Mouse (Mus musculus) C2C12 (cell line): ENCODE measurements around the gene Wdtc1. TPM values are rescaled to one million over a fixed set of nuclear protein-coding genes. Genes with fewer than 3 reads are reported as not detected.

Experiments
- H3K27me3 ChIP-seq: one replicate; pipeline ENCODE4 v1.6.1; 2011; ENCODE audit not compliant: control insufficient read depth, insufficient read depth, insufficient read length
- H3K36me3 ChIP-seq: one replicate; pipeline ENCODE4 v1.6.1; 2011; ENCODE audit not compliant: control insufficient read depth, insufficient read depth
- H3K4me3 ChIP-seq: one replicate; pipeline ENCODE4 v1.5.1; 2011; ENCODE audit warnings: mild to moderate bottlenecking, control low read depth; ENCODE audit not compliant: poor library complexity, insufficient read depth, severe bottlenecking
- H3K79me2 ChIP-seq: one replicate; pipeline ENCODE4 v1.6.1; 2011; ENCODE audit not compliant: control insufficient read depth, insufficient read depth
- H3K79me3 ChIP-seq: one replicate; pipeline ENCODE4 v1.6.1; 2011; ENCODE audit warnings: low read depth, control low read depth
- H3ac ChIP-seq: one replicate; pipeline ENCODE3; 2011; ENCODE audit warnings: low read depth; ENCODE audit not compliant: control insufficient read depth, insufficient read length
- CEBPB ChIP-seq: IDR thresholded peaks from one replicate; pipeline ENCODE4 v1.6.1; 2011; ENCODE audit warnings: low read depth, mild to moderate bottlenecking, control low read depth, moderate library complexity
- CTCF ChIP-seq: IDR thresholded peaks from one replicate; pipeline ENCODE4 v1.5.1; 2011; ENCODE audit not compliant: control insufficient read depth, insufficient read depth, insufficient read length
- FOSL1 ChIP-seq: IDR thresholded peaks from one replicate; pipeline ENCODE4 v1.8.0; 2011; ENCODE audit warnings: mild to moderate bottlenecking, low read length; ENCODE audit not compliant: poor library complexity, insufficient read depth, severe bottlenecking
- MAX ChIP-seq: IDR thresholded peaks from one replicate; pipeline ENCODE4 v1.6.1; 2011; ENCODE audit warnings: mild to moderate bottlenecking, control low read depth
- MYOD1 ChIP-seq: IDR thresholded peaks from one replicate; pipeline ENCODE4 v1.6.1; 2011; ENCODE audit warnings: low read depth; ENCODE audit not compliant: control insufficient read depth, insufficient read length
- MYOG ChIP-seq: IDR thresholded peaks from one replicate; pipeline ENCODE4 v1.6.1; 2011; ENCODE audit not compliant: control insufficient read depth, insufficient read length; ENCODE audit errors: extremely low read depth
- USF1 ChIP-seq: IDR thresholded peaks from one replicate; pipeline ENCODE4 v1.6.1; 2011; ENCODE audit warnings: low read depth, mild to moderate bottlenecking, control low read depth, moderate library complexity
- polyA plus RNA-seq: library from polyadenylated mRNA; unstranded; fragments of >200 nt; fragmentation: generic; extraction: Trizol; gene quantifications from one replicate; pipeline ENCODE4 v1.2.1, GENCODE M21; 2012; ENCODE audit warnings: missing spikeins

Gene Wdtc1
- polyA plus RNA-seq, 1 experiment, result 19.6 TPM

DNA sequence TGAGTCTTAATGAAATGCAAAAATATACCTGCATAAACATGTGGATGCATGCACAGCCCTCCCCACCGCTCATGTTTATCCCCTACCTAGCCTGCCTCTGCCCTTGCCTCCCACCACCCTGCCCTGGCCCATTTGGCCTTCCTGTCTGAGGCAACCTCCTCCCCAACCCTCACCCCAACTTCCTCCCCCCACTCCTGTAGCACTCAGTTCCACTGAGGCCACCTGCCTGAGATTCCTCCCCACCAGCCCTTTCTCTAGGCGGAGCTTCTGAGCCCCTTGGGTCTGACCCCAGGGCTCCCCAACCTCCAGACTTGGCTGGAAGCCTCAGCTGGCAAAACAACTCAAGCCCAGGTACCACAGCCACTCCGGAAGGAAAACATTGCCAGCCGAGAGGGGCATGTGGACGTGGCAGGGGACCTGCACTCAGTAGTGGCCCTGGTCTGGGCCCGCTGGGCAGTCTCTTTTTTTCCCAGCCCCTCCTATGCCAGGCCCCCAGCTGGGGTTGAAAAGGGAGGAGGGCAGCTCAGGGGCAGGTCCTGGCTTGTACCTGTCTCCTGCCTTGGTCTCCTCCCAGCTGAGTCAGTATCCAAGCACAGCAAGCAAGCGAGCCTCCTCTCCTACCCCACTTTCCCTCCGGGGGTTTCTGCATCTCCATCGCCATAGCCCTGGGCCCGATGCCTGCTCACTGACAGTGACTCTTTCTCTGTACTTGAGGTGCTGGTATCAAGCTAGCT, 91.5 kb downstream of the Wdtc1 start:
- H3K27me3 ChIP-seq, result peaks cover 13% of the 10 kb centered on the region
- no peak overlapping the region for H3ac ChIP-seq
- H3K79me2 ChIP-seq, result no peaks in the 10 kb centered on the region
- H3K4me3 ChIP-seq, result no peak overlapping the region
- no peaks in the 10 kb centered on the region for H3K79me3 ChIP-seq
- H3K36me3 ChIP-seq, result peaks cover 14% of the 10 kb centered on the region
- TF ChIP-seq CTCF (no peak), MYOG (no peak)

DNA sequence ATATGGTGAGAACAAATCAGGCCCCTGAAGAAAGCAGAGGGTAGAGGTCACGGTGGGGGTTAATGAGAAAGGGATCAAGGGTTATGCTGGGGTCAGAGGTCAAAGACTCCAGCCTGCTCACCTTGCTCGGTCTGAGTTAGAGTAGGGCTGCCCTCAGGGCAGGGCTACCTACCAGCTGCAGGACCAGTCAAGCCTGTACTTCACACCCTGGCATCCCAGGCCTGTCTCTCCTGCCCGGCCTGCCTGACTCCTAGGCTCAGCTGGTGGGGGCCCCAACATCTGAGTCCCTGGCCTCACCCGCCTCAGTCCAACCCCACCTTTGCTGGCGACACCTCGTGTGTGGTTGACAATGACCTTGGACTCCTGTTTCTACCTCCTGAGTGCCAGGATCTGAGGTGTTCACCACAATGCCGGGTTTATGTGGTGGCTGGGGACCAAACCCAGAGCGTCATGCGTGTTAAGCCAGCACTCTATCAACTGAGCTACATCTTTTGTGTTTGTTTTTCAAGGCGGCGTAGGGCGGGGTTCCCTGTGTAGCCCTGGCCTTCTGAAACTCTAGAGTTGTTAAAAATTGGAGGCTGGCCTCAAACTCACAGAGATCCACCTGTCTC, 95.4 kb downstream of the Wdtc1 start:
- H3ac ChIP-seq, result no peak overlapping the region
- H3K27me3 ChIP-seq, result peaks cover 19% of the 10 kb centered on the region
- H3K79me2 ChIP-seq, result no peaks in the 10 kb centered on the region
- no peak for TF ChIP-seq FOSL1
- no peak for TF ChIP-seq MYOD1
- no peak for TF ChIP-seq MYOG
- TF ChIP-seq CEBPB, result no peak
- TF ChIP-seq MAX, result no peak
- no peak for TF ChIP-seq USF1
- no peak for TF ChIP-seq CTCF
- no peak overlapping the region for H3K4me3 ChIP-seq
- H3K79me3 ChIP-seq, result no peaks in the 10 kb centered on the region
- no peaks in the 10 kb centered on the region for H3K36me3 ChIP-seq

DNA sequence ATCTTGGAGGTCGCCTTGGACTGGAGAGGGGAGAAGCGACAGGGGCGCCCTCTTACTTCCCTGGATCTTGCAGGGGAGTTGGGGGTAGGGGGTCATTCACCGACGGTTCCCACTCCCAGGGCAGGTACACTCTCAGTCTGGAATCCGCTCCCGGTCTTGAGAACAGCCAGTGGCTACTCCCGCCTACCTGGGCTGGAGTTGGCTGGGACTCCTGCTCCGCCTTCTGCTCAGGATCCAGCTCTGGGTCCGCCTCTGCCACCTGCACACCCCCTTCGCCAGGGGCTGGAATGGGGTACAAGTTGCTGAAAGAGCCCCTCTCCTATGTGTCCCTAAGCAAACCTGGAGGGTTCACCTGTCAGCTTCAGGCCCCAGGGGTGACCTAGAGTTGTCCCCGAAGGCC, 96.1 kb downstream of the Wdtc1 start:
- TF ChIP-seq MYOG (no peak), USF1 (no peak), FOSL1 (no peak), CTCF (no peak), MAX (no peak), MYOD1 (no peak), CEBPB (no peak)

DNA sequence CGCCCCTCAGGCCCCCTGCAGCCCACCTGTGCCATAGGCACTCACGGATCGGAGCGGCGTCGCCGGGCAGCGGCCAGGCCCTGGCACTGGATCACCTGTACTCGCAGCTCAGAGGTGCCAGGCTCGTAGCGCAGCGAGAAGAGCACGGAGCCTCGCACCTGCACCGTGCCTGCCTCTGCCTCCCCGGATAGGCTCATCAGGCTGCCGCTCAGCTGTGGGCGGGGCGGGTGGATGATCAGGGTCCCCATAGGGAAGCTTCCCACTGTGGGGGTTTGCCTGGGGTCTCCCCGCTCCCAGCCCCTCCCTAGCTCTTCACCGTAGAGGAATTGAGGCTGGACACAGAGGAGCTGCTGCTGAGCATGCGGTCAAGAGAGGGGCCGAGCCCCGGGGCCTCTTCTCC, 96.5 kb downstream of the Wdtc1 start:
- no peak overlapping the region for H3K4me3 ChIP-seq
- no peak for TF ChIP-seq CEBPB
- TF ChIP-seq USF1, result no peak
- no peak for TF ChIP-seq FOSL1
- TF ChIP-seq MAX, result no peak
- no peak for TF ChIP-seq CTCF
- no peak for TF ChIP-seq MYOG
- TF ChIP-seq MYOD1, result no peak
- H3K79me2 ChIP-seq, result no peaks in the 10 kb centered on the region
- no peaks in the 10 kb centered on the region for H3K36me3 ChIP-seq
- no peak overlapping the region for H3ac ChIP-seq
- H3K79me3 ChIP-seq, result no peaks in the 10 kb centered on the region
- H3K27me3 ChIP-seq, result peaks cover 19% of the 10 kb centered on the region

More for the DNA sequence above, 96.1 kb downstream of the Wdtc1 start:
- H3K4me3 ChIP-seq, result no peak overlapping the region
- no peaks in the 10 kb centered on the region for H3K79me3 ChIP-seq
- no peaks in the 10 kb centered on the region for H3K36me3 ChIP-seq
- no peaks in the 10 kb centered on the region for H3K79me2 ChIP-seq
- no peak overlapping the region for H3ac ChIP-seq
- H3K27me3 ChIP-seq, result peaks cover 19% of the 10 kb centered on the region

DNA sequence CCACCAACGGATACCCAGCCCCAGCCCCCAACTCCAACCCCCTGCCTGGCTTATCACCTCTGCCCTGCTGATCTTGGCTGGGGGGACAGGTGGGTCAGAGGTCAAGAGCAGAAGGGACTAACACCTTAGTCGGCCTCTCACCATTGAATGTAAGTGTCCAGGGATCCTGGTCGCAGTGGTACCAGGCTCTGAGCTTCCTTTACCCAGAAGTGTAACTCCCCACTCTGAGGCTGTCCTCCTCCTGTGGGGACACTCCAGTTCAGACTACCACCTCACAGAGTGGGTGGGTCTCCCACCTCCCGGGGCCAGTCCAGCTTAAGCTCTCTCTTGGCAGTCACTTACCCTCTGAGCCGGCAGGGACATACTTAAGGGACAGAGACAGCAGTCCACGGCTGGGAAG, 97.9 kb downstream of the Wdtc1 start:
- TF ChIP-seq CTCF, result no peak
- TF ChIP-seq MYOD1, result no peak
- TF ChIP-seq USF1, result no peak
- no peak for TF ChIP-seq CEBPB
- no peak for TF ChIP-seq MYOG
- no peak overlapping the region for H3K4me3 ChIP-seq
- H3K27me3 ChIP-seq, result peaks cover 19% of the 10 kb centered on the region

DNA sequence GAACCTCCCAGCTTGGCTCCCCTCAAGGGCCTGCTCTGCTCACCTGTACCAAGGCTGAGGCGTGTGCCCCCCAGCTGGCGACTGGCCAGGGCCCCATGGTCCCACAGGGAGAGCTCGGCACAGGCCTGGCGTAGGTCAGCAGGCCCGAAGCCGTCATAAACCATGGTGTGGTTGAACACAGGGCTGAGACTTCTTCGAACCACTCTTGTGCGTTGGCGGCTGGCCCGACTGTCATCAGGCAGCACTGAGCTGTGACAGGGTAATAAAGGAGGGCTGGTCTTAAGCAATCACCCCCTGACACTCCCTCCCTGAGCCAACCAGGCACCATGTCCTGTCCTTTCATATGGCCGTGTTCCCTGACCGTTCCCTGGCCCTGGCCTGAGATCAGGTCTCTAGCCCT, 99.9 kb downstream of the Wdtc1 start:
- Histone ChIP-seq H3K79me3 (no peaks in the 10 kb centered on the region), H3K4me3 (no peak overlapping the region), H3K79me2 (no peaks in the 10 kb centered on the region), H3K27me3 (peaks cover 19% of the 10 kb centered on the region), H3K36me3 (no peaks in the 10 kb centered on the region), H3ac (no peak overlapping the region)
- no peak for TF ChIP-seq USF1
- TF ChIP-seq MYOG, result no peak
- TF ChIP-seq MAX, result no peak
- TF ChIP-seq CTCF, result no peak
- no peak for TF ChIP-seq CEBPB
- TF ChIP-seq MYOD1, result no peak
- TF ChIP-seq FOSL1, result no peak

More for the DNA sequence above, 97.9 kb downstream of the Wdtc1 start:
- Histone ChIP-seq H3ac (no peak overlapping the region), H3K36me3 (no peaks in the 10 kb centered on the region), H3K79me2 (no peaks in the 10 kb centered on the region), H3K79me3 (no peaks in the 10 kb centered on the region)
